Mouse (Mus musculus) brown adipose tissue, adult 24 weeks (tissue): ENCODE data around the gene Ppp1r15b. TPM values are rescaled to one million over a fixed set of nuclear protein-coding genes. Genes with fewer than 3 reads are reported as not detected.

Experiments used
- H3K27ac ChIP-seq: fragments of 200-500 bp; replicated peaks from 2 replicates; pipeline ENCODE4 v1.5.1; 2012; ENCODE audit warnings: low read depth, mild to moderate bottlenecking, low read length
- H3K4me1 ChIP-seq: fragments of 200-500 bp; 2 replicates; pipeline ENCODE4 v1.6.1; 2012; ENCODE audit warnings: low read length, mixed read lengths; ENCODE audit not compliant: control insufficient read depth, insufficient read depth, insufficient read length
- H3K4me3 ChIP-seq: fragments of 200-500 bp; 2 replicates; pipeline ENCODE4 v1.5.1; 2012; ENCODE audit warnings: low read depth, mild to moderate bottlenecking, low read length, moderate library complexity; ENCODE audit not compliant: insufficient read depth
- polyA plus RNA-seq: library from polyadenylated mRNA; stranded (reverse); fragments of >200 nt; gene quantifications from 2 replicates; pipeline ENCODE4 v1.2.4, GENCODE M21; 2012; ENCODE audit not compliant: missing spikeins, insufficient read depth, insufficient read length

Gene Ppp1r15b
- polyA plus RNA-seq, 1 experiment: 64.2 TPM

DNA sequence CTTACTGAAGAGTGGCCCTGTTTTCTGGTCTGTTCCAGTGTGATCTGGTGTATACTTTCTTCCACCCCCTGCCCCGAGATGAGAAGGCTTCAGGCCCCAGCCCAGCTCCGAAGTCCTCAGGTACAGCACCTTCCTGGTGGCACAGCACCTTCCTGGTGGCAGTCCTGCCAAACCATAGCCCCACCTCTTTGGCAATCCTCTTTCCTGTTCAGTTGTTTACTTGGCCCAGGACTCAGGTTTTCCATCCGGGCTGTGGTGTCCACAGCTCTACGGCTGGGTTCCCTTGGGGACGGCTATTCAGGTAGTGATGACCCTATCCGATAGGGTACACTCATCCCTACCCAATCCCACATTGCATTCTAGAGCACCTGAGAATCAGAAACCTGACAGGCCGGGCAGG is 27.6 kb upstream of the Ppp1r15b start:
- Histone ChIP-seq H3K4me3 (no peak overlapping the region), H3K4me1 (no peaks in the 10 kb centered on the region), H3K27ac (no peak overlapping the region)

DNA sequence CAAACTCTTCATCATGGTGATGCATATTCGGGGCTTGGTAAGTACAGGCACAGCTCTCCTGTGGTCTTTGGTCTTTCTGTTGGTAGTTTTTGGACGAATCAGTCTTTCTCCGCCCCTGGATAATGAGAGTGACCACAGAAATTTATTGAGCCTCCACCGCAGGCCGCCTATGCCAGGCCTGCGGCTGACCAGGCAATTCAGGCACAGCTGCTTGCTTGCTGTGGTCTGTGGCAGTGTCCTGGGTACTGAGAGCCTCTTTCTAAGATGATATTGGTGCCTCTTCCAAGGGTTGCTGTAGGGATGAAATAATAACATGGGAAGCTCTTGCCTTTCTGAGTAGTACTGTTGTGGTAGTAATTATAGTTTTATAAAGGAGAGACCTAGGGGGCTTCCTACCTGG is 27.1 kb upstream of the Ppp1r15b start:
- no peak overlapping the region for H3K27ac ChIP-seq
- no peak overlapping the region for H3K4me3 ChIP-seq
- H3K4me1 ChIP-seq: no peaks in the 10 kb centered on the region

DNA sequence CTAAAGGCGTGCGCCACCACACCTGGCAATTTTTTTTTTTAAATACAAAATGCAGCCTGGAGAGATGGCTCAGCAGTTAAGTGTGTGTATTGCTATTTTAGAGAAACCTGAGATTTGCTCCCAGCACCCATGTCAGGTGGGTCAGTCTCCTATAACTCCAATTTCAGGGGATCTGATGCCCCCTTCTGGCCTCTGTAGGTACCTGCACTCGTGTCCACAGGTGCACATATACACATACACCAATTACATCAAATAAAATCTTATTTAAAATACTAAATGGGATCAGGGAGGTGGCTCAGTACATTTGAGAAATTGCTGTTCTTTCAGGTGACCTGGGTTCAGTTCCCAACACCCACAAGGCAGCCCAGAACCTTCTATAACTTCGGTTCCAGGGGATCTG is 14.8 kb upstream of the Ppp1r15b start:
- Histone ChIP-seq H3K4me3 (no peak overlapping the region), H3K4me1 (peaks cover 6% of the 10 kb centered on the region; the same call in 1 of the 2 replicates), H3K27ac (no peak overlapping the region)

DNA sequence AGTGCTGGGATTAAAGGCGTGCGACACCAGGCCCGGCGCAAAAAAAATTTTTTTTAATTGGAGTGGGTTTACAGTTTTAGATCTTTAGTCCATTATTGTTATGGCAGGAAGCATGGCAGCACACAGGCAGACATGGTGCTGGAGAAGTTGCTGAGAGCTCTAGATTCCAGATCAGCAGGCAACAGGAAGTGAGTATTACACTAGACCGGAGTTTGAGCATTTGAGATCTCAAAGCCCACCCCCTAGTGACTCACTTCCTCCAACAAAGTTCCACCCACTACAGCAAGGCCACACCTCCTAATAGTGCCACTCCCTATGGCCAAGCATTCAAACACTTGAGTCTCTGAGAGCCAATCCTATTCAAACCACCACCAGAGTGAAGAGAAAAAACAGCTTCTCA is 12.8 kb upstream of the Ppp1r15b start:
- Histone ChIP-seq H3K4me3 (no peak overlapping the region), H3K27ac (no peak overlapping the region), H3K4me1 (peaks cover 6% of the 10 kb centered on the region; the same call in 1 of the 2 replicates)

DNA sequence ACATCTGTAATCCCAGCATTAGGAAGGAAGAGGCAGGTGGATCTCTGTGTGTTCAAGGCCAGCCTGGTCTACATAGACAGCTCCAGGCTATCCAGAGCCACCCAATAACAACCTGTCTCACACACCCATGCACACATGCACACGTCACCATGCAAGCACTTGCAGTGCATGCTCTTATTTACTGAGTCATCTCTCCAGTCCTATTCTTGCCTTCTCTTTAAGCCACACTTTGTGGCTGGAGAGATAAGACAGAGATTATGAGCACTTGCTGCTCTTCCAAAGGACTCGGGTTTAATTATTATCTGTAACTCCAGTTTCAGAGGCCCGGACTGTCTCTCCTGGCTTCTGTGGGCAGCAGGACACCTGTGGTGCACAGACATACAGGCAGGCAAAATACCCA is 12.1 kb upstream of the Ppp1r15b start:
- no peak overlapping the region for H3K4me3 ChIP-seq
- H3K27ac ChIP-seq: no peak overlapping the region
- H3K4me1 ChIP-seq: peaks cover 6% of the 10 kb centered on the region; the same call in 1 of the 2 replicates

DNA sequence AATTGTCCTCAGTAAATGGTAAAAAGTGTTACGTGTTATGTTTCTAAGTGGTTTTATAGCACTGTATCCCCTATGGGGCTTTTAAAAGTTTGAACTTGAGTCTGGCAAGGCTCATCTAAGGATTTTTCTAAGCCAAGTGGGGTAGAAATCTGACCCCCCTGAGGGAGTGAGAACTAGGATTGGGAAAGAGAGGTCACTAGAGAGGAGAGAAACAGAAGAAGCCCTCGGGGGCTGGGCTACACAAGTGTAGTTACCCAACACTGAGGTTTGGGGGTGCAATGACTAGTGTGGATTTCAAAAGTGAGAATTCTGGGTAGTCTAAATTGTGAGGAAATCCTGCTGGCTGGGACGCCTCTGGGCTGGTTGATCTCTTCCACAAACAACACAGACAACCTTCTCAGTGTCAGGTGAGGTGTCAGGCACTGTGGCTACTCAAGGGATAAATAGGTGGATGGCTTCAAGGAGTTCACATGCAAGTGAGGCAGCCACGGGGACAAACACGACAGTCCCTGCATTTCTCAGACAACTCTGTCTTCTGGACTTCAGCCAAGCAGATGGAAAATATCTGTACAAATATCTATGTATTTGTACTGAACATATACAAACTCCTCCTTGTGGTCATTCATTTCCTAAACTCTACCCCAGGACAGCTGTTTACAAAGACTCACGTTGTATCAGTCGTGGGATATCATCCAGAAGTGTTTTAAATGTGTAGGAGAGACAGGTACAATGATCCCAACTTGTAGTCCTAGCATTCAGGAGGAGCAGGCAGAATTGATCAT is 10.8 kb upstream of the Ppp1r15b start:
- H3K4me1 ChIP-seq: peaks cover 6% of the 10 kb centered on the region; the same call in 1 of the 2 replicates
- no peak overlapping the region for H3K4me3 ChIP-seq
- H3K27ac ChIP-seq: peak overlapping the region; percentile 96

DNA sequence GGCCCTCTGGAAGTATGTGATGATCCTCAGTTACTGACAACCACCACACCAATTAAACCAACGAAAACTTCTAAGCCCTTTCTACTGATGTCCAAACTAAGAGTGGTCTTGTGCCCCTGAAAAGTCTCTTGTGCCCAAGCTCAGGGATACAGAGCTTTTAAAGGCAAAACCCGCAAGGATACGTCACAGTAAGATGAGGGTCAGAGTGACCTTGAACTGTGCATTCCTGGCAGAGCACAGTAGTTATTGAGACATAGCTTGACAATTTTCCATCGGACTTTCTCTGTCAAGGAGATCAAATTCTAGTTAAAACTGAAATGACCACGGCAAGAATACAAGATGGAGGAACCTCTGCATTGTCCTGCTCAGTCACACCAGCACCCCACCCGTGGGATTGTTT is 9.7 kb upstream of the Ppp1r15b start:
- Histone ChIP-seq H3K4me3 (no peak overlapping the region), H3K27ac (peak overlapping the region; percentile 96), H3K4me1 (peaks cover 6% of the 10 kb centered on the region; the same call in 1 of the 2 replicates)

DNA sequence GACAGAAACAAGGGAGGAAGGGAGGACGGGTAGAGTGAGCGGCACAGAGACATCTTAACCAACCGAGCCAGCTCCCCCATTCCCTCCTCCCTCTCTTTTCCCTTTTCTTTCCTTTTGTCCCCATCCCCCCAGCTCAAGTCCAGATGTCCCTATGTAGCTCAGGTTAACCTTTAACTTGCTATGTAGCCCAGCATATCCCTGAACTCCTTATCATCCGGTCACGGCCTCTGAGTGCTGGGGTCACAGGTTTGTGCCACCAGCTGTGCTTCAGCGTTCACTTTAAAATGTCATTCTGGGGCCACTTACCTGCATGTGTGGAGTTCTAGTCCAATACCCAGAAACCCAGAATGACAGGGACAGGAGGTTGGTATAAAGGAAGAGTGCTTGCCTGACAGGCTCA is 6.8 kb upstream of the Ppp1r15b start:
- H3K4me3 ChIP-seq: no peak overlapping the region
- no peak overlapping the region for H3K27ac ChIP-seq
- 0 out of 2 replicates have a peak, but pooled peaks cover 4% of the 10 kb centered on the region for H3K4me1 ChIP-seq

DNA sequence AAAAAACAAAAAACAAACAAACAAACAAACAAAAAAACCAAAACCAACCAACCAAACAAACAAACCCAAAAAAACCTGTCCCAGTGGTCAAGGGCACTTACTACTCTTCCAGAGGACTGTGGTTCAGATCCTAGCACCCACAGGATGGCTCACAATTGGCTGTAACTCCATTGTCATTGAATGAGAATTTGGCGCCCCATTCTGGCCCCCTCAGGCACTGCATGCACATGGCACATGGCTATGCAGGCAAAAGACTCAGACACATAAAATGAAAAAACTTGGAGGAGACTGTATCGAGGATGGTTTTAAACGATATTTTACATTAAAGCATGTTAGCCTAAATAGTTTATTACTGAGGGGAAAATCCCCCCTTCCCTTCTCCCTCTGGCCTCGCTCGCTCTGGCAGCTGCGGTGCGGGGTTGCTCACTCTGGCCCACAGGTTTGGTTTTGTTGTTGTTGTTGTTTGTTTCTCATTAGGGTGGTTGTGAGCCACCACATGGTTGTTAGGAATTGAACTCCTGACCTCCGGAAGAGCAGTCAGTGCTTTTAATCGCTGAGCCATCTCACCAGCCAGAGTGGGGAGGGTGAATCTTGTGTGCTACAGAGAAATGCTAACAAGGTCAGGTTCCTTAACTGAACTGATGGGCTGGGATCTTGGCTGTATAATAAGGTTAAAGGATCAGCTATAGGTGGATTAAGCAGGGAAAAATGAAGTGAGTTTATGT is 5.1 kb upstream of the Ppp1r15b start:
- 0 out of 2 replicates have a peak, but pooled peaks cover 2% of the 10 kb centered on the region for H3K4me1 ChIP-seq
- H3K27ac ChIP-seq: no peak overlapping the region
- H3K4me3 ChIP-seq: no peak overlapping the region

DNA sequence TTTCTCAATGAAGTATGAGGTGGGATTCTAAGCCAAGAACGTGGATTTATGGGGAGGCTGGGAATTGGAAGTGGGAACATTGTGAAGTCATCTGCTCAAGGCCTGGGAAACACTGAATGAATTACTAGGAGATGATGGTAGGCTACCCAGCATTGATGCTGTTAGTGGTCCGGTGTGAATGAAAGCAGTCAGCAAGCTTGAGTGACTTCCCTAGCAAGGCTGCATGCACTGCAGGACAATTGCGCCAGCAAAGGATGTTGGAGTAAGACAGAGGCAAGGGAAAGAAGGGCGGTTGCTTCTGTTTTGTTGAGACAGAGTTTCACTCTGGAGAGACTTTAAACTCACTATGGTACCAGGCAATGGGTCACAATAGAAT is 4.6 kb upstream of the Ppp1r15b start:
- Histone ChIP-seq H3K4me3 (no peak overlapping the region), H3K4me1 (no peaks in the 10 kb centered on the region), H3K27ac (no peak overlapping the region)

DNA sequence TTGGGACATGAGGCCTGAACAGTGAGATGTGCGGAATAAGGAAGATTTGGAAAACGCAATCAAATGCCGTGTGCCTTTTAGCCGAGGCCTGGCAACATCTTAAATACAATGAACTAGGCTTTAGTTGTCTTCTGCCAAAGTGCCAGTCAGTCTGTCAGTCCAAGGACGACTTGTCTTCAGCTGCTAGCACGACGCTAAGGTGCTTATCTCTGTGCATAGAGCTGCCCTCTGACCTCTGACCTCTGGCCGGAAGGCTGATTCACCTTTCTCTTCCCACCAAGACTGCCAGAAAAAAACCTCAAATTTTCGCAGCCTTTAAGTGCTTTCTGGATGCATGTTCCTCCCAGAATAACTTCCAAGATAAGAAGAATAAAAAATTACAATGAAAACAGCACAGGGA is 3.6 kb upstream of the Ppp1r15b start:
- no peak overlapping the region for H3K4me3 ChIP-seq
- no peak overlapping the region for H3K27ac ChIP-seq
- H3K4me1 ChIP-seq: no peaks in the 10 kb centered on the region

DNA sequence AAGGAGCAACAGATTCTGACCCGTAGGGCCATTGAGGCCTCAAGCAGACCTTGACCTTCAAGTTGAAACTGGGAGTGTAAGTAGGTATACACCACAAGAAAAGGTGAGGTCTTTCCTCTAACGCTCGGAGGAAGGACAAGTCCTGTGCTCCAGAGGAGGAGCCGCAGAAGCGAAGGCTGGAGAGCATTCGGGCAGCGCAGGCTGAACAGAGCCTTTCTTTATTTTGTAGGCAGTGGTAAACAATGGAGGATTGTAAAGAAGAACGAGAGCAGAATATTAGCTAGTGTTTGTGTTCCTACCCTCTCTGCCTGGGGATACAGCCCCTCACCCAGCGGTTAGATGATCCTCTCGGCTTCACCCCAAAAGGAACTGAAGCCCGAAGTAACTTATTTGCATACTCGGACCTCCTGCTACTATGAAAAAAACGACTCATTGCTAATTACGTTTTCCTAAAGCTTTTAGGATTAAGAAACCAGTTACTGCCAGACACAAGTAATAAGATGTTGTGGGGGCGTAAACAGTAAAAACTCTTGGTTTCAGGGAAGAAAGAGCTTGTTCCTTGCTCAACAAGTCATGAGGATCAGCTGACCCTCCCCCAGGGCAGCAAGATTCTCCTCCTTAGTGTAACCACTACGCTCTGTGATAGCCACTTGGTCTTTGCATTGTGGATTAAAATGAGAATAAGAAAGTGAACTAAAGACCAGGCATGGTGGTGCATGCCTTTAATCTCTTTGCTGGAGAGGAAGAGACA is 1.3 kb upstream of the Ppp1r15b start:
- Histone ChIP-seq H3K4me1 (no peaks in the 10 kb centered on the region), H3K4me3 (0 out of 2 replicates have a peak overlapping the region, but pooled peaks have one; percentile 9), H3K27ac (peak overlapping the region; percentile 93)

DNA sequence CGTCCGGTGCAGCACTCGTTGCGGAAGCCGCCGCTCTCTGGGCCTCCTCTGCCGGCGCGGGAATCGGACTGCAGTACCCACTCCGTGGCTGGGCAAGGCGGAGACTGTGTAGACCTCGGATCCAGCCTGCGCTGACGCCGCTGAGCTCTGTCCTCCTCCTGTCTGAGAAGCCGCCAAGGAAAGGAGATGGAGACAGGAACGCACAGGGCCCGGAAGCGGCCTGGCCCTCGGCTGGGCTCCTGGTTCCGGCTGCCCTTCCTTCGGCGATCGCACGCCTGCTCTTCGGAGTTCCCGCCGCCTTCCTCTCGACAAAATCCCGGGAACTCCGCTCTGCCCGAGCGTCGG is 590 bp downstream of the Ppp1r15b start:
- Histone ChIP-seq H3K27ac (peak overlapping the region; percentile 99), H3K4me3 (peak overlapping the region; percentile 91), H3K4me1 (no peaks in the 10 kb centered on the region)

DNA sequence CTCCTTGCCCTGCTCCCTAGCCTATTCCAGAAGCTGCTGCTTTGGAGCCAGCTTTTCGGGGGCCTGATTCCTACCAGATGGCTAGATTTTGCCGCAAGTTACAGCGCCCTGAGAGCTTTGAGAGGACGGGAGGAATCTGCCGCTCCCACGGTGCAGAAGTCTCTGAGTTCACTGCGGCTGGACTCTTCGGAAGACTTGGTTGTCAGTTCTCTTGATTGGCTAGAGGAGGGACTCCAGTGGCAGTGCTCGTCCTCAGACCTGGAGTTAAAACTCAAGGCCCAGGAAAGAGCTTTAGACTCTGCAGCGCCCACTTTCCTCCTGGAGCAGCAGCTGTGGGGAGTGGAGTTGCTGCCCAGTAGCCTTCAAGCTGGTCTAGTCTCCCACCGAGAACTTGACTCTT is 993 bp downstream of the Ppp1r15b start:
- Histone ChIP-seq H3K4me1 (no peaks in the 10 kb centered on the region), H3K27ac (peak overlapping the region; percentile 99), H3K4me3 (peak overlapping the region; percentile 91)
